Mouse (Mus musculus) lung, adult 2 months (tissue): ENCODE measurements at regions not wholly inside any gene's neighbourhood (a gene's known extent, or its start where the extent isn't known, plus 50 kb on each side); places are given as distances from the start of the nearest gene placed in this dataset.

ENCODE experiments used
- CTCF ChIP-seq: fragments of 200-500 bp; IDR thresholded peaks from 2 replicates; pipeline ENCODE4 v1.5.1; 2011; ENCODE audit warnings: mild to moderate bottlenecking, low read length, control low read depth; ENCODE audit not compliant: insufficient read depth
- POLR2A ChIP-seq: fragments of 200-500 bp; IDR thresholded peaks from 2 replicates; pipeline ENCODE4 v1.6.1; 2011; ENCODE audit warnings: low read depth, mild to moderate bottlenecking, control low read depth, low read length, borderline replicate concordance; ENCODE audit errors: extremely low read depth

- TF ChIP-seq CTCF (no peak), POLR2A (no peak)
Observed at GRCm38 (mm10) chr9:31560226-31560556, 95.9 kb upstream of the Tmem45b start.
